Mouse (Mus musculus) embryonic fibroblast, embryonic 13.5 days (primary cell): ENCODE results near the gene Ing5.
"Not testable (repeated sequence)": the region's sequence is repeated elsewhere in the genome, so short reads cannot be mapped to it uniquely, and the experiment has no call there.

Experiments used
- CTCF ChIP-seq: IDR thresholded peaks from 2 replicates; pipeline ENCODE4 v1.5.1; 2011; ENCODE audit warnings: mild to moderate bottlenecking, control low read depth, low read length, moderate library complexity, borderline replicate concordance; ENCODE audit not compliant: insufficient read depth
- POLR2A ChIP-seq: IDR thresholded peaks from 2 replicates; pipeline ENCODE4 v1.6.1; 2011; ENCODE audit warnings: low read depth, mild to moderate bottlenecking, control low read depth, low read length, moderate library complexity

DNA sequence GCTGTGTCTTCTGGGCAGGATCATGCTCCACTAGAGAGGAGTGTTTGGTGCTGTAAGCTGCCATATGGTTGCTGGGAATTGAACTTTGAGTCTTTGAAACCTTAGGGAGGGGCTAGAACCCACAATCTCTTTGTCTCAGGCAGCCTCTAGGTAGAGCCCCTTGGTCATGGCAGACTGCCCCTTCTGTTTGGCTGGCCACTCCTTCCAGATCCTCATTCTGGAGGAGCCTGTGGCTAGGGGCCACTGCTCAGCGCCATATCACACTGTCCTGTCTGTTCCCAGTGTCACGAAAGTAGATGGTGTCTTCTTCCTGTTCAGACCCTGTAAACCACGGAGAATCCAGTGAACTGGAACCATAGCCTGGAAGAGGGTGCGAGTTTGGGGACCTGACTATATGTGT, 52.0 kb downstream of the Ing5 start:
- TF ChIP-seq CTCF, POLR2A: not testable (repeated sequence)
